Mouse (Mus musculus): ENCODE results near the gene Serinc5.
A peak's percentile ranks its signal among the peaks of the same experiment; 100 is the strongest.

The Serinc5 gene

GRCm38 (mm10) chr13:92742886-92743285, 132.0 kb downstream of the Serinc5 start:
- no peak for DNase-seq (ENCODE audit: low spot score in 2 of 2)

GRCm38 (mm10) chr13:92743337-92743736, 132.4 kb downstream of the Serinc5 start:
- DNase-seq (ENCODE audit: low spot score in 2 of 2): no peak

DNA sequence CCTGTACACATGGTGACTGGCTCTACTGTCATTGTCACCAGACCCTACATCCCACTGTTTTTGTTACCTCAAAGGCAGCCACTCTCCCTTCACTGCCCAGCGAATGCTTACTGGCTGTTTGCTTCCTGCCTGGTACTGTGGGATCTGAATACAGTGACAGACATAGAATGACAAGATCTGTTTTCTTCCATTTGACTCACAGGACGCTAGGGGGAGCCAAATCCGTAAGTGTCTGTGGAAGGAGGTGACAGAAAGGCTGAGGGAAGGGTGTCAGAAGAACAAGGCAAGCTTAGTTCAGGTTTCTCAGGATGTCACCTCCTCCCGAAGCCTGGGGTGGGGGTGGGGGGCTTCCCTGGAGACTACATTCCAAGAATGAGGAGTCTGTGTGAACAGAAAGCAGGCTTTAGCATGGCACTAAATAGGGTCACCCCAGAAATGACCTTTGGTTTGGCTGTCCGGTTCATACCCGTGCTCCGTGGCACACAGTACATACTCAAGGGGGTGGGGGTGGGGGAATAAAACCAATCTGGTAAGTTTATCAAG, 140.2 kb downstream of the Serinc5 start:
- peak; percentile 40 to 61 for DNase-seq (ENCODE audit: low spot score in 2 of 2)

DNA sequence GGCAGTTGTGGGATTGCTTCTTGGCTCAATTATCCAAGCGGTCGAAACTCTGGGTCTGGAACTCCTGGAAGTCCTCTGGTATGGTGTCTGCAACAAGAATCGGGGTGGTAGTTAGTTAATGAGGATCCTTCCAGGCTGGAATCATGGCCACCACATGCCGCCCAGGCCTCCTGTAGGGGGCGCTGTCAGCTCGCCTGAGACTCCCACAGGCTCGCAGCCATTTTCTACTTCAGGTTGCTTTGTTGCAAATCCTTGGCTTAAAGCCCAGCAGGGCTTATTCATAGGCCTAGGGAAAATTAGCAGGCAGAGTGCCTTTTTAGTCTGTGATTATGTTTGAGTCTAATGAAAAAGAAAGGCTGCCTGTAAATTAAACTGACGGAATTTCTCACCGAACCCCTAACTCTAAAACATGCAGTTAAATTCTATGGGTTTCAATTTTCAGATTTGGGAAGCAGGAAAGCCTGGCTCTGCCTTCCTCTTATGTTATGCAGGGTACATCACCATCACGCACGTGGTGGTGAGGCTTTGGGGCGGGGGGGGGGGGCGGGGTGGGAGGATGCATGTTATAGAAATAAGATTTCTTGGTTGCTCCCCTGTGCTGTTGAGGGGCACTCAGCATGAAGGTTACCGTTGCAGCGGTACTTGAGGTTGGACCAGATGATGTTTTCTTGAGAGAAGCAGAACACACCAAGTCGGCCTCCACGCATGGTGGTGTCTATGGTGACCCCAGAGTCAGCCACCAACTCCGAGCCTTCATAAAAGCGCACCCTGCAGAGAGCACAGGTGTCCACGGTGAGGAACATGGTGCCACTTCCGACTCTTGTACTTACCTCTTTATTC, 141.1 kb downstream of the Serinc5 start:
- peak in 1 of 2 experiments; percentile 21 for DNase-seq (ENCODE audit: low spot score in 2 of 2)

- no peak for DNase-seq (ENCODE audit: low spot score in 2 of 2)
These were observed 142.8 kb downstream of the Serinc5 start for GRCm38 (mm10) chr13:92753676-92754075.

DNA sequence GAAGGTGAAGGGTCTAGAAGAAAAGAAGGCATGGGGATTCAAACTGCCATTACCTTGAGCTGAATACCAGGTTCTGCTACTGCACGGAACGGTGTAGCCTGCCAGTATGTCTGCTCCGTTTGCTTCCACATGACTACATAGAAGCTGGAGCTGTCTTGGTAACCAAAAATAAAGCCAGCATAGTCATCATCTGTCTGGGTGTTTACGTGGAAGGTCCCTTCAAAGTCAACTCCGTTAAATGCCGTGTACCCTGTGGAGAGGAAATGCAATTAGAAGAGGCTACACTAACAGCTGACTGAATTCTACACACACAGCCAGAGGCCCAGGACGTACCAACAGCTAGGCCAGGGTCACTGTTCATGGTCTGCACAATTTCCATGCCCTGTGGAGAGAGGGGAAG, 144.1 kb downstream of the Serinc5 start:
- no peak for DNase-seq (ENCODE audit: low spot score in 2 of 2)

GRCm38 (mm10) chr13:92757972-92758585, 147.2 kb downstream of the Serinc5 start:
- no peak for DNase-seq (ENCODE audit: low spot score in 2 of 2)

- DNase-seq (ENCODE audit: low spot score in 2 of 2): no peak
These were observed 148.2 kb downstream of the Serinc5 start for GRCm38 (mm10) chr13:92759096-92759495.

DNA sequence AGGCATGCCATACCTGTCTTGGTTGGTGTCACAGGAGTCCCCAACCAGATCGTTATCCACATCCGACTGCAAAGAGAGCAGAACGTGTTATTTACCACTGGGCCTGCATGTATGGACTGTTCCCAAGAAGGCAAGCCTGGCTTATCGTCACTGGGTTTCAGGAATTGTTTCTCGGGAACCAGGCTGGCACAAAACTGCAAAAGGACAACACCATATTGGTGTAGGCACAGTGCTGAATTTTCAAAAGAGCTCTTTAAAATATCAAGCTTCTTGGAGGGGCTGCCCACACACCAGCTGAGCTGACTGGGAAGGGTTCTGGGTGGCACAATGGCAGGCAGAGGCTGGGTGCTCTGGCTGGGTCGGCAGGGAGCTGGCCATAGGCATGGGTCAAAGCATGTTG, 149.6 kb downstream of the Serinc5 start:
- DNase-seq (ENCODE audit: low spot score in 2 of 2): no peak

Measured in spleen, postnatal 36 days (tissue).